Mouse (Mus musculus) C2C12 (cell line): ENCODE results near the gene Col19a1.
A peak's percentile ranks its signal among the peaks of the same experiment; 100 is the strongest.

Source experiments
- CTCF ChIP-seq: IDR thresholded peaks from one replicate; pipeline ENCODE4 v1.5.1; 2011; ENCODE audit not compliant: control insufficient read depth, insufficient read depth, insufficient read length
- MAX ChIP-seq: IDR thresholded peaks from one replicate; pipeline ENCODE4 v1.6.1; 2011; ENCODE audit warnings: mild to moderate bottlenecking, control low read depth

DNA sequence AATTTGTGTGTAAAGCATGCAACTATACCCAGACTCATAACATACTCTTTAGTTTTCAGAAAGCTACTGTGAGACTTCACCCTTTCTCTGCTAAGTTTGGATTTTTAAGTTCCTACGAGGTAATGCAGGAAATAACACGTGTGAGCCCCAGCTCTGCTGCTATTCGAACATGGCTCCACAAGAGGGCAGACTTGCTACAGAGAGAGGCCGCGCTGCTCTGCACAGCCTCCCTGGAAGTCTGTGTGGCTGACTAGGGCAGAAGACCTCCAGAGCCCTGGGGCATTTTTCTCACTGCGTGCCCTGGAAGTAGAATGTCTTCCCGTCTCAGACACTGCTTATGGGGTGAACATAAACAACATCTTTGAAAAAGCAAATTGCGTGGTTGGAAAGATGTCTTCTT lies 284.6 kb downstream of the Col19a1 start:
- TF ChIP-seq MAX = no peak
- TF ChIP-seq CTCF = peak; percentile 41
